Mouse (Mus musculus) retina, adult 2 months (tissue): ENCODE results near the gene Nkiras1.
"Not testable (repeated sequence)": the region's sequence is repeated elsewhere in the genome, so short reads cannot be mapped to it uniquely, and the experiment has no call there.

Experiments used
- DNase-seq: peaks from one replicate; pipeline ENCODE4 v3.0.0-alpha.2; 2012; ENCODE audit warnings: low read depth, low spot score

The Nkiras1 gene

GRCm38 (mm10) chr14:18270529-18271441 lies at the start of gene Nkiras1, which contains the start of gene Rpl15:
TSS of gene Nkiras1 (plus strand) at chr14:18271136.
TSS of gene Rpl15 (minus strand) at chr14:18271391.
- peak; percentile 94 for DNase-seq

- no peak for DNase-seq
Observed at GRCm38 (mm10) chr14:18221977-18222376, 49.0 kb upstream of the Nkiras1 start.

- not testable (repeated sequence) for DNase-seq
Observed at GRCm38 (mm10) chr14:18225431-18225830, 45.5 kb upstream of the Nkiras1 start.

- DNase-seq: not testable (repeated sequence)
Observed at GRCm38 (mm10) chr14:18226181-18226580, 44.8 kb upstream of the Nkiras1 start.

GRCm38 (mm10) chr14:18229751-18230150 lies 41.2 kb upstream of the Nkiras1 start:
- not testable (repeated sequence) for DNase-seq

GRCm38 (mm10) chr14:18231866-18232265 lies 39.1 kb upstream of the Nkiras1 start:
- DNase-seq: not testable (repeated sequence)

GRCm38 (mm10) chr14:18233076-18233475 lies 37.9 kb upstream of the Nkiras1 start:
- DNase-seq: no peak

- no peak for DNase-seq
Observed at GRCm38 (mm10) chr14:18233981-18234960, 36.7 kb upstream of the Nkiras1 start.

DNA sequence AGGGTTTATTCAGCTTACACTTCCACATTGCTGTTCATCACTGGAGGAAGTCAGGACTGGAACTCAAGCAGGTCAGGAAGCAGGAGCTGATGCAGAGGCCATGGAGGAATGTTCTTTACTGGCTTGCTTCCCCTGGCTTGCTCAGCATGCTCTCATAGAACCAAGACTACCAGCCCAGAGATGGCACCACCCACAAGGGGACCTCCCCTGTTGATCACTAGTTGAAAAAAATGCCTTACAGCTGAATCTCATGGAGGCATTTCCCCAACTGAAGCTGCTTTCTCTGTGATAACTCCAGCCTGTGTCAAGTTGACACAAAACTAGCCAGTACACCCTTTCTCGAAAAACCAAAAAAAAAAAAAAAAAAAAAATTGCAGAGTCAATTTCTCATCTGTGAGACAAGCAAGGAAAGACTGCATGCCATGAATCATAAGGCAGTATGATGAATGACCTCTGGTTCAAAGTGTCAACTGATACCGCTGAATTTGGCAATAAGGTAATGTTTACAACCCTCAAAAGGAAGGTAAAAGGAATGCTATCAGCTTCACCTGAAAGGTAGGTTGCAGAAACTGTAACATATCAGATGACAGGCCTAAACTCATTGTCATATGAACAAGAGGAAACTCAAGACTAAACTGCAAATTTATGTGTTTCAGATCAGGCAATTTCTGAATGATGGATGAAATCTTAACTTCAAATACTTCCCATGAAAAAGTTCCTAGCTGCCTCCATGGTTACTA lies 34.3 kb upstream of the Nkiras1 start:
- not testable (repeated sequence) for DNase-seq

DNA sequence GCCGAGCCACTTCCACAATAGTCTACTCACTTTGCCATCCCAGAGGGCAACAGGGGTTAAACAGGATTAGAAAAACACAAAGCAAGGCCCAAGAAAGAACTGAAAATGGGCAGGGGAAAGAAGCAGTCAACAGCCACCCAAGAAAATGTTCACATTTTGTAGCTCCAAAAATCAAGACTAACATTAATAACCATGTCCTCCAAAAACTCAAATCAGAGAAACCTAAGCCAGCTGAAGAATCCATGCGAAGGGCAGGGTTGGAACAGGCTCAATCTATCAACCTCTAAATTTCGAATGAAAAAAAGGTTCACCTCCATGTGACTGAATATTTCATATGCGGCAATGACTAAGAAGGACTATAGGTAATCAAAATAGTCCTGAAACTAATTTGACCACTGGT lies 33.6 kb upstream of the Nkiras1 start:
- no peak for DNase-seq

DNA sequence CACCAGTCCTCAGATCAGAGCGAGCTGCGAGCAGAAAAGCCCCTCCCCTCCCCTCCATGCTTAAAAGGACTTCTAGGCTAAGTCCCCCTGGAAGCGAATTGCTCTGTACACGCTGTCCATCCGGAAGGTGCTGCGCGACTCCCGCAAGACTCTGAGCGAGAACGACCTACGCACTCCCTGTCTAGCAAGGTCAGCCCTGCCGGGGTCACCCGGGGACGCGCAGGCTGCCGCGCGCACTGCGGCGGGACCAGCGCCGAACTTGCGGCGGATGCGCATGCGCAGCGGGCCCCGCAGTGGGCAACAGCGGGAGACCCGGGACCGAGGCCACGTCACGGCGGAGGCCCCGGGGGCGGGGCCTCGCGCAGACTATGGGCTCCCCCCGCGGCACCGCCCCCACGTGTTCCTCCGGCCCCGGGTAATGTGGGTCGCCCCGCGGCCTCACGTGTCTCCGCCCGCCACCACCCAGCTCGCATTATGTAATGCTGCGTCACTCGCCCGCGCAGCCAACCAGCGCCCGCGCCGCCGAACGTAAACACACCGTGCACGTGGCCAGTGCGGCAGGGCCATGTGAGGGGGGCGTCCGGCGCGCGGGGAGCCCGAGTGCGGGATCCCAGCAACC lies 32.7 kb upstream of the Nkiras1 start:
- DNase-seq: peak; percentile 95

- peak; percentile 99 for DNase-seq
Observed at GRCm38 (mm10) chr14:18238750-18239731, 31.9 kb upstream of the Nkiras1 start, which contains the start of gene Nr1d2. TSS of gene Nr1d2 (minus strand) at chr14:18239127.

DNA sequence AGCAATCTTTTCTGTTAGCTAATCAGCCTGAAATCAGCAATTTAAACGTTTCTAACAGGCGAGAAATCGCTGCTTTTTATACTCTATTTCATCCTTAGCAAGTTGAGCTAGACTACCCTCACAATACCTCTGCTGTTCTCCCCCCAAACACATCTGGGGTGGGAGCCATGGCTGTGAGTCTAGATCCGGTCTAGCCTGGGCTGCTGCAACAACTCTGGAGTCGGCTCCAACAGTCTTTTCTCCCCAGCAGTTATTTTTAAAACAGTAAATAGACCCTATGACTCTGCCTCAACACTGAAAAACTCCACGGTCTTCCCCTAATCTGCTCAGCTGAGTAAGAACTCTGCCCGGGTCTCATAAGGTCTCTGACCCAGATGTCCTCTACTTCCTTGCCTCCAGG lies 30.8 kb upstream of the Nkiras1 start:
- no peak for DNase-seq

DNA sequence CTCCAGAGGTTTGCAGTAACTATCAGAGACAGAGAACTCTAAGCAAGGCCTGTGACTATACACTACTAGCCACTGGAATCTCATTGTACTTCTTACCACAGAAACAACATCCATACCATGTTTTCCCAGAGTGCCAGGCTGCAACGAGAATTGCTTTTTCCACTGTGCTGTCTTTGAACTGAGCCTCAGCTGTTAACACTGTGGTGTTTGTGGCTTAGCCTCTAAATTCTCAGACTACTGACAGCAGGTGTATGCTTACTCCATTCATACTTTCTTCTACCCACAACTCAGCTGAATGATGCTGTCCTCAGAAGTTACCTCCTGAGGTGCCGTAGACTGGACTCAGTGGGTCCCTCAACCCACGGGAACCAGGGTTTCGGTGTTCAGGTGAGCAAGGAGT lies 29.1 kb upstream of the Nkiras1 start:
- no peak for DNase-seq

- no peak for DNase-seq
Observed at GRCm38 (mm10) chr14:18242638-18243130, 28.3 kb upstream of the Nkiras1 start.

GRCm38 (mm10) chr14:18261203-18261602 lies 9.7 kb upstream of the Nkiras1 start:
- DNase-seq: no peak

- no peak for DNase-seq
Observed at GRCm38 (mm10) chr14:18263427-18263826, 7.5 kb upstream of the Nkiras1 start.

DNA sequence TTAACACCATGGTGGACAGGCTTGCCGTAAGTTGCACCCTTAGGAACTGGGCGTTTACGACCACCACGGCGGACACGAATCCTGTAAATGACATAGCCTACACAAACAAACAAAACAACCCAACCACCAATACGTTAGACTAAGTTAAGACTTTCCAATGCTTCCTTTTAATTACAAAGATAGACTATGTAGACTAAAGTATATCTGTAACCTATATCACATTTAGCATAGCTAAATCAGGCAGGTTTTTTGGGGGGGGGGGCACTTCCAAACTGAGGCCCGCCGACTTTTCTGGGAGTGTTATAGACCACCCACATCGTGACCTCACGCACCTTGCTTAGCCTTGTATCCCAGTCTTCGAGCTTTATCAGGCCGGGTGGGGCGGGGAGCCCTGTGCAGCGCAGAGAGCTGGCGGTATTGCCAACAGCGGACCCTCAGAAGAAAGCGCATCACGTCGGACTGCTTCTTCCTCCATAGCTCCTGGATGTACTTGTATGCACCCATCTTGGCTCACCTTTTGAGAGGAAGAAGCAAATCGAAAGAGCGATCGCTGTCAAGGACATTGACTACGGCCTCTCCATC lies 898 bp upstream of the Nkiras1 start:
- DNase-seq: not testable (repeated sequence)

GRCm38 (mm10) chr14:18271666-18272065 lies 730 bp downstream of the Nkiras1 start:
- no peak for DNase-seq
